Comparison of ENCODE assay signal across 35 mouse cellular contexts in the genomic region with DNA sequence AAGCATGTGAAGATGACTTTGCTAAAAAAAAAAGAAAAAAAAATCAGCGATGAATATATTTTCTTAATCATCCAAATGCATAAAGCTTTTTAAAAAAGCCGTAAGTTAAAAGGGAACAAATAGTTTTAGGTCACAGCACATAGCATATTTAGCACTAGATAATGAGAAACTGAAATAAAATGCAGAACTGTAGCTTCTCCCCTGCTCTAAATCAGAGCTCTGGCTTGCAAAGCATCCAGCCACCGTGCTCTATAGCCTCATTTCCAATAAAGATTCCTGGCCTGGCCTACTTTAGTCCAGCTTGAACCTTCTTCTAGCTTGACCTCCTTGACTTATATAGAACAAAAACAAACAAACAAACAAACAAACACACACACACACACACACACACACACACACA.
"Had no signal": no experiment of that assay in that cellular context is flagged by ENCODE, and none has a peak within 500 bp of the region (broad histone marks: within the 10 kb centered on the region; RNA-seq: fewer than 3 reads in every experiment).

No protein-coding gene starts in this region.

- H3K9ac ChIP-seq: heart, embryonic 12.5 days; heart, embryonic 13.5 days; heart, embryonic 15.5 days; hindbrain, embryonic 12.5 days; hindbrain, embryonic 13.5 days; hindbrain, embryonic 14.5 days; hindbrain, embryonic 15.5 days; intestine, embryonic 15.5 days; kidney, embryonic 15.5 days had no signal

- H3K36me3 ChIP-seq: heart, embryonic 10.5 days; heart, embryonic 12.5 days; heart, embryonic 13.5 days; heart, embryonic 15.5 days; hindbrain, embryonic 10.5 days; hindbrain, embryonic 12.5 days; hindbrain, embryonic 13.5 days; hindbrain, embryonic 15.5 days; intestine, embryonic 15.5 days; kidney, embryonic 15.5 days had no signal

- H3K4me3 ChIP-seq: heart, embryonic 10.5 days; heart, embryonic 12.5 days; heart, embryonic 13.5 days; heart, embryonic 15.5 days; hindbrain, embryonic 10.5 days; hindbrain, embryonic 12.5 days; hindbrain, embryonic 13.5 days; hindbrain, embryonic 15.5 days; intestine, embryonic 15.5 days; kidney, embryonic 15.5 days; left cerebral cortex, adult 2 months had no signal

- DNase-seq: heart, postnatal 10 days; heart, postnatal 14 days; heart, postnatal 36 days; heart, postnatal 4 days; kidney, adult 11 months; kidney, adult 18-20 months; kidney, adult 2 months; kidney, adult 8-10 months; kidney, adult 9 months; kidney, postnatal 10 days; kidney, postnatal 14 days; kidney, postnatal 25 days; kidney, postnatal 36 days; kidney, postnatal 4 days; layer of hippocampus, adult 9-11 months; layer of hippocampus, postnatal 36 days had no signal

- H3K4me2 ChIP-seq: heart, embryonic 11.5 days; heart, embryonic 12.5 days; heart, embryonic 13.5 days; heart, embryonic 15.5 days; hindbrain, embryonic 12.5 days; hindbrain, embryonic 13.5 days; hindbrain, embryonic 14.5 days; hindbrain, embryonic 15.5 days; intestine, embryonic 15.5 days; kidney, embryonic 15.5 days had no signal

- H3K4me1 ChIP-seq: hindbrain, embryonic 10.5 days; hindbrain, embryonic 12.5 days; hindbrain, embryonic 13.5 days; hindbrain, embryonic 15.5 days; intestine, embryonic 15.5 days; kidney, embryonic 15.5 days had no signal

- ATAC-seq: hindbrain, embryonic 16.5 days; hindbrain, postnatal 0 days; inflammation-experienced regulatory T-cells, adult 6 months; intestine, embryonic 15.5 days; intestine, embryonic 16.5 days; intestine, postnatal 0 days had no signal

- H3K9me3 ChIP-seq: heart, embryonic 10.5 days; heart, embryonic 12.5 days; heart, embryonic 13.5 days; heart, embryonic 15.5 days; hindbrain, embryonic 10.5 days; hindbrain, embryonic 12.5 days; hindbrain, embryonic 13.5 days; hindbrain, embryonic 15.5 days; intestine, embryonic 15.5 days; kidney, embryonic 15.5 days had no signal

- H3K27me3 ChIP-seq: heart, embryonic 12.5 days; heart, embryonic 13.5 days; heart, embryonic 15.5 days; hindbrain, embryonic 12.5 days; hindbrain, embryonic 13.5 days; hindbrain, embryonic 15.5 days; intestine, embryonic 15.5 days; kidney, embryonic 15.5 days had no signal

- H3K27ac ChIP-seq: heart, embryonic 10.5 days; heart, embryonic 13.5 days; heart, embryonic 15.5 days; hindbrain, embryonic 10.5 days; hindbrain, embryonic 12.5 days; hindbrain, embryonic 13.5 days; hindbrain, embryonic 14.5 days; hindbrain, embryonic 15.5 days; hindbrain, postnatal 0 days; intestine, embryonic 15.5 days; kidney, embryonic 15.5 days; kidney, postnatal 0 days; left cerebral cortex, adult 2 months had no signal
